Mouse (Mus musculus) cerebellum, postnatal 25 days (tissue): ENCODE results near the gene Pdcd5.
A peak's percentile ranks its signal among the peaks of the same experiment; 100 is the strongest.

Experiments used
- DNase-seq, 2 experiments: peaks; one replicate each; pipeline ENCODE4 v3.0.0; 2021; ENCODE audit warnings: mixed read lengths in 2 of 2

Pdcd5 gene

DNA sequence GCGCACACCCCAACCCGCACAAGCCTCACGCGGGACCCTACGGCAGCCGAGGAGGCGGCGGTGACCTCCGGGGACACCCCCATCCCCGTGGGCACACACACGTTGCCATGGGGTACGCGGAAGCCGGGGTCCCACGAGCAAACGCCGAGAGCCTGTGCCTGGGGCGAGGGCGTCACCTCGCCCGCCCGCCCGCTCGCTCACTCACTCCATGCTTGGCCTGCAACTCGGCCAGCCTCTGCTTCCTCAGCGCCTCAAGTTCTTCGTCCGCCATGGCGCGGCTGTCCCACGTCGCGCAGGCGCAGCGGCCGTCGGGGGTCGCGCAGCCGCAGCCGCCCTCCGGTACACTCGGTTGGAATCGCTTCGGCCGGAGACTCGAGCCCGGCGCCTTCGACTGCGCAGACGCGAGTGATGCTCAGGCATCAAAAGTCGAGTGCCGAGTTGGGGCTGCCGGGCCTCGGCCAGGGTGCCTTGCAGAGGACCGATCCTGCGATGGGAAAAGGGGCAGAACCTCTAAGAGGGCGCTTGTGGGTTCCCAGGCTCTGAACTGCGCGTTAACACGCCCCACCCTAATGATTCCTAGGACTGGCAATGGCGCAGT lies at the start of gene Pdcd5:
Pdcd5 (minus strand) TSS at position 421 of the 598 bp plus-strand sequence.
- peak; percentile 98 for DNase-seq

DNA sequence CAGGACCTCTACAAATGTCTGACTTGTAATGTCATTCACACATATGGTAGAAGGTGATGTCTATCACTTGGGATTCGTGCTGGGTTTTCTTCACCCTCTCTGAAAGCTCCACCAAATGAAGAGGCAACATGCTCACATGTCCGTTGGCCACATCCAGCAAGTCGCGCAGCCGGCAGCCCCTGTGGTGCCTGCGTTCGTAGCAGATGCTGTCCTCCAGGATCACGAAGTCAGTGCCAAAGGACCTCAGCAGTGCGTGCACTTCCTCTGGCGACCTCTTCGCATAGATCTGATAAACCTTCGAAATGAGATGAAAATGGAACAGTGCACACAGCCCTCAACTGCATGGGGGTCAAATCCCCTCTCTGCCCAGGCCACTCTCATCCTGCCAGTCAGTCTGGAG lies 45.3 kb upstream of the Pdcd5 start:
- DNase-seq: no peak

DNA sequence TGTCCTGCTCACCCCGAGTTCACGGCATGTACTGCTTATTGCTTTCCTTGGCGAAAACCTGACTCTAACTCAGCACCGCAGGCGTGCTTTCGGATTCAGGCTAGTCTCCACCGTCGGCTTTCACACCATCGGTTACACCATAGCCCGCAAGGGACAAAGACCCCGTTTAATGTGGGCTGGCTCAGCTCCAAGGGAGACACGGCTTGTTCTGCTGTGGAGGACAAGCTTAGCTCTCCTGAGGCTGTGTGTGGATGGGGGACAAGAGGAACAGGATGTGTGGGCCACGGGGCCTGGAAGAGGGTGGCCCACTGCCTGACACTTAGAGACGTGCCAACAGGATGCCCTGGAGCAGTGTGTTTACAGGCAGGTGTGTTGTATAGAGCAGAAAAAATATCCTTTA lies 44.8 kb upstream of the Pdcd5 start:
- peak in 1 of 2 experiments; percentile 13 for DNase-seq

DNA sequence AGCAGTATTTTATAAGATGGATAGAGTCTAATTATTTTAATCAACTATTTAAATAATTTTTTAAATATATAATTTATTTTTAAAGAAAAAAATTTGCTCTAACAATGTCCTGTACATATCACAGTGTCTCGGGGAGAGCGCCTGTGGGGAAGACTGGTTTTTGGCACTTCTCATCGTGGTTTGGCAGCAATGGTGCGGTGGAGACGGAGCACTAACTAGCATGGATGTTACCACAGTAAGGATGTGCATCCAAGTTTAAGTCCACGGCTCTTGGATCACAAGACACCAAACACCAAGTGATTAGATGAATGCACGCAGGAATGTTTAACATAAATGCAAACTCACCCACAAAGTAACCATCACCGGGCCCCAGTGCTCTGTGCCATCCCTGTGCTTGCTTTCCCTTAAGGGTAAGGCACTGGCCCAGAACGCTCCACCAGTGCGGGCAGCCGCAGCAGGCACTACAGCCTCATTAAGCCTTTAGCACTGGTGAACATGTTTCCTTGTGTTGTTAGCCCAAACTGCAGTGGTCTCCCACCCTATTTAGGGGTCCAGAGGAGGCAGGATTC lies 41.5 kb upstream of the Pdcd5 start:
- DNase-seq: no peak

DNA sequence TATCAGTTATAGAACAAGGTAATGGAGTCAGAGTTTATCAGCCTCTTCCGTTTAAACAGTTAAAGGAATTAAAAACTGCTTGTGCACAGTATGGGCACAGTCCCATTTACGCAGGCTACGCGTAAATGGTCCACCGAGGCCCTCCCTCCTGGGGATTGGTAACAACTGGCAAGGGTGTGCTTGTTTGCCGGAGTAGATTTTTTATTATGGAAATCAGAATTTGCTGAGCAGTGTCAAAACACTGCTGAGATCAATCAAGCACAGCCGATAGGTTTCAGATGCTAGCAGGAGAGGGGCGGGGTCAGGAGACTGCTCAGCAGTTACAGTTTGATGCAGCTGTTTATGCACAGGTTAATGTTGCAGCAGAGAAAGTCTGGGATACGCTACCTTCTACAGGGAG lies 41.0 kb upstream of the Pdcd5 start:
- DNase-seq: no peak

DNA sequence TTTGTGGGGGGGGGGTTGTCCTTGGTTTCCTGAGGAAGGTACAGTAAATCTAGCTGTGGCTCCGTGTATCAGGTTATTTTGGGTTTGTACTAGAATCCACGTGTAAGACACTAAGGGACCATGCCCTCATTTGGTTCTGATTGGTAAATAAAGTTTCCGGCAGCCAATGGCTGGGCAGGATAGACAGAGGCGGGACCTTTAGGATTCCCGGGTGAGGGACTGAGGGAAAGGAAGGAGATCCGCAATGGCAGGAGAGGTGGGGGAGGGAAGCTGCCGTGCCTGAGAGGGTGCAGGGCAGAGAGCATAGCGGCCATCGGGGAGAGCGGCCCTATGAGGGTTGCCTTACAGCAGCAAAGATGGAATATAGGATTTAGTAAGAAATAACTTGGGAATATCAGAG lies 39.9 kb upstream of the Pdcd5 start:
- peak in 1 of 2 experiments; percentile 34 for DNase-seq

DNA sequence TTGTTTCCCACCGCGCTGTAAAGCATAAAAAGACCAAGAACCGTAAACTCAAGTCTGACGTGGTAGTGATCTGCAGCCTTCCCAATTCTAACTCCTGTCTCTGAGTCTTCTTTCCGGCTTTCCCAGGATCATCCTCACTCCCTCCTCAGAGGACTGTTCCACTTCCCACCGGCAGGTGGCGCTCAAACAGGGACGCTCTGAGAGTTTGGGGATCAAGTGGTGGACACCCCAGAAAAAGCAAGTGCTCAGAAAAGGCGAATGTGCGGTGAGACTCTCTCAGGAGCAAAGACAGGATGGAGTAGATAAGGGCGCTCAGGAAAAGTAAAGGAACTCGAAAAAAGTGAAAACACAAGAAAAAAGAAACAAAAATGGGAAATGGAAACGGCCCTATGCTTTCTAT lies 39.4 kb upstream of the Pdcd5 start:
- peak; percentile 73 to 81 for DNase-seq

DNA sequence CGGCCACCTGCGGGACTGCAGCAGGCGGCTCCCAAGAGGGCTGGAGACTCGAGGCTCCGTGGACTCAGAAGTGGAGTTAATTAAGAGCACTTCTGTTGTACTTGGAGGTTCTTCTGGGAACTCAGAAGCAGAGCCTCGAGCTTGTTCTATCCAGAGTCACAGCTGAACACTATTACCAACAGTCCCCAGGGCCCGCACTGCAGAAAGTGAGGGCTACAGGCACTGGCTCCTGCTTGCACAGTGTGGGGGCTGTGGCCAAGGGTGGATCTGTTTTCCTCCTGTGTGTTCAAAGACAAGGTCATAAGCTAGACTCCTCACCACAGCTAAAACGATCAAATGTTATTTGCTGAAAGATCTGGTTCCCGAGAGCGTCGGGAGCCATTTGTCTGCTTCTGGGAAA lies 38.9 kb upstream of the Pdcd5 start:
- DNase-seq: no peak

DNA sequence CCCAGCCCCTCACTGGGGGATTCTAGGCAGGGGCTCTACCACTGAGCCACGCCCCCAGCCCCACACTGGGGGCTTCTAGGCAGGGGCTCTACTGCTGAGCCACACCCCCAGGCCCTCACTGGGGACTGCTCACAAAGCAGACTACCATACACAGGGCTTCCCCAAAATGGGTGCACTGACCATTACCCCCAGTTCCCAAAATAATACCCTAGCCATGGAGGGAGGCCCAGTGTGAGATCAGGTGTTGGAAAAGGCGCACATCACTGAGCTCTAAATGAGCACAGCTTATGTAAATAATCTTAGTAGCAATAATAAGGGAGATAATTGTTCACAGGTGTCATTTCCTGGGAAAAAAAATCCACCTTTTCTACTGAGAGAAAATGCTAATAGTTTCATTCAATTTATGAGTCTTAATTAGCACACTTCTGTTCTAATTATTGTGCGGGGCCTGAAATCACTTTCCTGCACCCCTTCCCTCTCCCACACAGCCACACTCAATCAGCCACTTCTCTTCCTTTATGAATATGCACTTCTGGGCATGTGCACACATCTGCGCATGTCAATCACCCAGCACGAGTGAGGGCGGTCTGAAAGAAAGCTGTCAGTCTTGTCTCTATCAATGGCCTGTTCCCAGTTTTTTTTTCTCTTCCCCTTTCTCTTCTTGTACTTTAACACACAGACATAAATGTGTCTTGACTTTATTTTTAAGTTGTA lies 36.2 kb upstream of the Pdcd5 start:
- no peak for DNase-seq

DNA sequence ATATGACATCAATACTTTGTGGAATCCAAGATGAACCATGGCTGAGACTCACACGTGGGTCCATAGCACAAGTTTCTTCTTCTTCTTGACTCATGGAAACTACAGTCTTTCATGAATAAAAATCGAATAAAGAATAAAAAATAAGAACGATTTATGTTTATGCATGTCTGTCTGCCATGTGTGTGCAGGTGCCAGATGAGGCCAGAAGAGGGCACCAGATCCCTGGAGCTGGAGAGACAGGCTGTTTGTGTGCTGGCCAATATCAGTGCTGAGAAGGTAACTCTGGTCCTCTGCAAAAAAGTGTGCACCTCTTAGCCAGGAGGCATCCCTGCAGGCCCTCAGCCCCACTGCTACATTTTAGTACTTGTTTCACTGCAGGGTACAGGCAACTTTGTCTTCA lies 34.2 kb upstream of the Pdcd5 start:
- no peak for DNase-seq

DNA sequence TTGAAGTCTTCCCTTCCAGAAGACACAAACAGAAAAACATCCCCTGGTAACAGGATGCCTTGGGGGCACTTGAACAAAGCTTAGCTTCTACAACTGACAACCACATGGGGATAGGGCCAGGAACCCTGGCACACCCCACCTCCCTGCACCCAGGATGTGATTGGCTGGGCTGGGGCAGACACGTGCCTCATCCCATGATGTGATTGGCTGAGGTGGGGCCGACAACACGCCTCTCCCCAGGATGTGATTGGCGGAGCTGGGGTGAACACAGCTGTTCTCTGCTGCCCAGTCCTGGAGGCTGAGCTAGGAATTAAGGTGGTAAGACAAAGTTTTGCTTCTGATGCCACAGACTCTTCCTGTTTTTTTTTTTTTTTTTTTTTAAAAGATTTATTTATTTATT lies 31.7 kb upstream of the Pdcd5 start:
- DNase-seq: no peak

DNA sequence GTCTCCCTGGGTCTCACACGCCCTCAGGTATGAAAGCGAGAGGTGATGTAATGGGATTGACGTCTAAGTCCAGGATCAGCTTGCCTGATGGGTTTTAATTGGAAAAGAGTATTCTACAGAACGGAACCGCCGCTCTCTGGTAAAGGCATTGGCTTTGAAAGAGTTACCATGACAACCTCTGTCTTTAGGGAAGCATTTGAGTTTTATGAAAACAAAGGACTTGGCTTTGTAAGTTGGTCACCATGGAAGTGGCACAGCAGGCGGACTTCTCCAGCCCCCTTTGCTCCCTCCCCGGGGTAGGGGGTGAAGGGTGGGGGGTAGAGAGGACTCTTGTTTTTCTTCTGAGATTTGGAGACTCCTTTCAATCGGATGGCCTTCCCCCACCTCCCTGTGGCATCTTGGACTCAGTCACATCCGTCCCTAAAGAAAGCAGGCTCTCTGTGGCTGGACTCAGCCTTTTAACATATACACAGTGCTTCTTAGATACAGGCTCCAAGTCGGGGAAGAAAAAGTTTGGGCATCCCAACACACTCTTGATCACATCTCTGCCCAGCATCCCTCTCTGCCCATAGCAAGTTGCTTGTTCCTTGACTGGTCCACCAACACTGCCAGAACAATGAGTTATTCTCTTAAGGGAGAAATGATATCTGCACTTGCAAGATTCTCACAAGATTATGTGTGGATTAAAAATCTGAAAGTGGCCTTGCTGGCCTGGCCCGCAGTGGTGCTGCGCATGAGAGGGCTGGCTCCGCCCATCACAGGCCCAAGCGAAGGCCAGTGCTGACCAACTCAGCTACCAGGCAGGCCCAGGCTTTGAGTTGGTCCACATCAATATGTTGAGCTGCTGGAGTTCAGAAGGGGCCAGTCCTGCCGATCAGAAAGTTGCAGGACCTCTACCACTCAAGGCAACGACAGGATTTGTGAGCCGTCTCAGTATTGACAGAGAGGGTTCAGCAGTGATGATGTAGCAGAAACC lies 21.0 kb upstream of the Pdcd5 start:
- DNase-seq: peak in 1 of 2 experiments; percentile 14

DNA sequence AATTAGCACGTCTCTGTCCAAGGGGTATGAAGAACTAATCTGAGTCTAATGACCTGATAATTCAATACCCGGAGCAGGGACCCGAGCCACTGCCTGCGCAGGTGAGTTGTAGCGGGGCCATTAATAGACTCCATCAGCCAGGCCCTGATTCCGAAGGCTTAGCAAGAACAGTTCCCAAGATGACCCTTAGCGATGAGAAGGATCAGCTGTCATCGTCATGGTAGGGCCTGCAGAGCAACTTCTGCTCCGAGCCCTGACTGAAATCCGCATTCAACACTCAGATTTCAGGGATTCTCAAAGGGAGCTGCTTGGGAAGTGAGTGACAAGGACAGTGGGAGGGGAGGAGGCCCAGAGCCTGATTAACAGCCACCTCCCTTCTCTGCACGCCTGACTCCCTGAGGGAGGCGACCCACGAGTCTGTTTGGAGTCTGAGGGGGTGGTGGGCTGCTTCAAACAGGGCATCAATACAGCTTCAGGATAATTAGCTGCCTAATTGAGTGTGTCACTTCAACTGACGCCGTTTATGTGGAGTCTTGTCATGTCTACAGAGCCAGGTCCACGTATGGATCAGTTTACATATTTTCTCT lies 16.6 kb upstream of the Pdcd5 start:
- DNase-seq: no peak

DNA sequence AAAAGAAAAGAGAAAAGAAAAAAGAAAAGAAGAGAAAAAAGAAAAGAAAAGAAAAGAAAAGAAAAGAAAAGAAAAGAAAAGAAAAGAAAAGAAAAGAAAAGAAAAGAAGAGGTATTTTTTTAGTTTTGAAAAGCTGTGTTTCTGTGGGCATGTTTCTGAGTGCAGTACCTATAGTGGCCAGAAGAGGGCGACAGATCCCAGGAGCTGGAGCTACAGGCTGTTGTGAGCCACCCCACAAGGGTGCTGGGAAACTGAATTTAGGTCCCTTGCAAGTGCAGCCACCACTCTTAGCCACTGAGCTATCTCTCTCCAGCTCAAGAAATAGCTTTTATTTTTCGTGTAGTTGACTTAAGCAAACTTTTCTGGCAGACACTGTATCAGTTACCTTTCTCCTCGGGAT lies 11.9 kb upstream of the Pdcd5 start:
- DNase-seq: peak in 1 of 2 experiments; percentile 35

DNA sequence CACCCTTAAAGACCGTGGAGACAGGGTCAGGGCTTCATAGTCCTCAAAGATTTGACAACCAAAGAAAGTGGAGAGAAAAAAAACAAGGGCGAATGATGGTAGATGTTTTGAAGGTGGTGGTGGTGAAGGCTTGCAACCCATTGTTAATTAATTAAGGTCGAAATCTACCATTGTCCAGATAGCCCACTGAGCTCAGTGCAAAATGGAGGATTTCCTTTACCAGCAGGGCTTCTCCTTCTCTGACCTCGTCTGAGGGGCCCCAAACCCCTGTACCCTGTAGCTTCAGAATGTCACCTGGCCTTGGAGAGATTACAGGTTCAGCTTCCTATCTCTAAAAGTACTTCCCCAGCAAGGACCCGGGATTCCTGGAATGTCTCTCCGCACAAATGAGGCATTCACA lies 10.5 kb upstream of the Pdcd5 start:
- no peak for DNase-seq

DNA sequence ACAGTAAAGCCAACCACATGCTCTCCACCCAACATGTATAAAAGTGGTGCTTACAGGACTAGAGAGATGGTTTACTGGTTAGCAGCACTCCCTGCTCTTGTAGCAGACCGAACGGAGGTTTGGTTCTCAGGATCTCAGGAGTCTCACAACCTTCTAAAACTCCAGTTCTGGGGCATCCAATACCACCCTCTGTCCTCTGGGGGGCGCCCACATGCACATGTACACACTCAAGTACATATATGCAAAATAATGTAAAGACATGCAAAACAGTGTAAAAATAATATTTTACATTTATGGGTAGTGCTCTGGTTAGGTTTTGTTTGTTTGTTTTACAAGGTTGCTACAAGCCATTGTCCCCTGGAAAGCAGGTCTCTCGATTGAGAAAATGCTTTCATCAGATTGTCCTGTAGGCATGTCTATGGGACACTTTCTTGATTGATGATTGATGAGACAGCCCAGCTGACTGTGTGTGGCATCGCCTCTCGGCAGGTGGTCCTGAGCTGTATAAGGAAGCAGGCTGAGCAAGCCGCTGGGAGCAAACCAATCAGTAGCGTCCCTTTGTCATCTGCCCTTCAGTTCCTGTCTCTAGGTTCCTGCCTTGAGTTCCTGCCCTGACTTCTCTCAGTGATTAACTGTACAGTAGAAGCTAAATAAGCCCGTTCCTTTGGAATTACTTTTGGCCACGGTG lies 4.4 kb upstream of the Pdcd5 start:
- DNase-seq: no peak

DNA sequence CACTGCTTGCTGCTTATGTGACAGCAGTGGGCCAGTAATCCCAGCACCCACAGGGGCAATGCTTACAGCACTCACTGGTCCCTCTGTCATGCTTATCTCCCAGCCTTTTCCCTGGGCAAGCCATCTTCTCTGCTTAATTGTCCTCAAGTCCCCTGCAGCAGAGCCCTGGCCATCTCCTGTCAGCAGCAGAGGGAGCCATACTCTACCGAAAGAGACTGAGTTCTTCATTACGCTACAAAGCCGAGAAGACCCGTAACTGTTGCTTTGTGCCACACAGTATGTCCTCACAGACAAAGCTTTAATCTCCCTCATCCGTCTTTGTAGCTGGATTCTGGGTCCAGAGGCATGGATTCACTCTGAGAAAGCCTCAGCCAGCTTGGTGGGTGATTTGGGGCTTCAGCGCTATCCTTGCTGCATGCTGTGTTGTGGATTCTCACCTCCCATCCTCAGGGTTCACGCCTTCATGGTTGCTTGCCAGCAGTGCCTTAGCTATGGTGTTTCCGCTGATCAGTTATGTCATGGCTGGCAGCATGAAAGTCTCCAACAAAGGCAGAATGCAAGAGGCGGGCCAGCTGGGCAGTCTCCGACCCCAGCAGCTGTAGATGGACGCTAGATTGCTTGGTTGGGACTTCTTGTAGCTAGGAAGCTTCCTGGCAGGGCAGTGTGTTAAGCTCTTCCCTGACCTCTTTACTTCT lies 3.5 kb upstream of the Pdcd5 start:
- DNase-seq: peak; percentile 25 to 29

DNA sequence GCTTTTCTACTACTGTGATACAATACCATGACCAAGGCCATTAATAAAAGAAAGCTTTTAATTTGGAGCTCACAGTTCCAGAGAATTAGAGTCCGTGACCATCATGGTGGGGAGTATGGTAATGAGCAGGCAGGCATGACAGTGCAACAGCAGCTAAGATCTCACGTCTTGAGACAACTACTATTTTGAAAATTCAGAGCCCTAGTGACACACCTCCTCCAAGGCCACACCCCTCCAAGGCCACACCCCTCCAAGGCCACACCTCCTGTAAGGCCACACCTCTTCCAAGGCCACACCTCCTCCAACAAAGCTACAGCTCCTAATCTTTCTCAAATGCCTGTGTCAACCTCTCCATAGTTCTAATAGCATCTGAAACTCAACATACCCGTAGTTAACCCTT lies 1.8 kb upstream of the Pdcd5 start:
- peak in 1 of 2 experiments; percentile 37 for DNase-seq

DNA sequence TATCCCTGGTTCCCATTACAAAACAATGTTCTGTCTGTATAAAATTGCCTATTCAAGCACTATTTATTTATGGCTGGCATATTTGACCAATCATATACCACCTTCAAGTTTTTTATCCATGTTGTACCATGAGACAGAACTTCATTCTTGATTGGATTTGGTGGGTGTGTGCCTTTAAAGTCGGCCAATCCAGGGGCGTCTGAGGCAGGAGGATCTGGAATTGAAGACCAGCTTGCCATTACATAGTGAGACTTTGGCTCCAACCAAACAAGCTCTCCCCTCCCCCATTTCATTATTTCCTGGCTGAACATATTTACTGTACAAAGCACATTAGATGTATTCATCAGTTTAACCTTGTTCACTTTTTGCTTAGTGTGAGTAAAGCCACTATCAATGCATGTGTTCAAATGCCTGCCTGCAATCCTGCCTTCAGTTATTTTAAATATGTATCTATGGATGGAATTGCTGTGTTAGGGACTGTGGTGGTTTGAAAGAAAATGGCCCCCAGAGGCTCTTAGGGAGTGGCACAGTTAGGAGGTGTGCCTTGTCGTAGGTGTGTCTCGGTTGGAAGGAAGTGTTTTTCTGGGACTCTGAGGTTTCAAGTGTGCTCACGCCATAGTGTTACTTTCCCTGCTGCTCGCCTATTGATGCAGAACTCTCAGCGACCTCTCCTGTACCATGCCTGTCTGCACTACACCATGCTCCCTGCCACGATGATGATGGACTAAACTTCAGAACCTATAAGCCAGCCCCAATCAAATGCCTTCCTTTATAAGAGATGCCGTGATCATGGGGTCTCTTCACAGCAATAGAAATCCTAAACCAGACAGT lies 1.1 kb upstream of the Pdcd5 start:
- no peak for DNase-seq

DNA sequence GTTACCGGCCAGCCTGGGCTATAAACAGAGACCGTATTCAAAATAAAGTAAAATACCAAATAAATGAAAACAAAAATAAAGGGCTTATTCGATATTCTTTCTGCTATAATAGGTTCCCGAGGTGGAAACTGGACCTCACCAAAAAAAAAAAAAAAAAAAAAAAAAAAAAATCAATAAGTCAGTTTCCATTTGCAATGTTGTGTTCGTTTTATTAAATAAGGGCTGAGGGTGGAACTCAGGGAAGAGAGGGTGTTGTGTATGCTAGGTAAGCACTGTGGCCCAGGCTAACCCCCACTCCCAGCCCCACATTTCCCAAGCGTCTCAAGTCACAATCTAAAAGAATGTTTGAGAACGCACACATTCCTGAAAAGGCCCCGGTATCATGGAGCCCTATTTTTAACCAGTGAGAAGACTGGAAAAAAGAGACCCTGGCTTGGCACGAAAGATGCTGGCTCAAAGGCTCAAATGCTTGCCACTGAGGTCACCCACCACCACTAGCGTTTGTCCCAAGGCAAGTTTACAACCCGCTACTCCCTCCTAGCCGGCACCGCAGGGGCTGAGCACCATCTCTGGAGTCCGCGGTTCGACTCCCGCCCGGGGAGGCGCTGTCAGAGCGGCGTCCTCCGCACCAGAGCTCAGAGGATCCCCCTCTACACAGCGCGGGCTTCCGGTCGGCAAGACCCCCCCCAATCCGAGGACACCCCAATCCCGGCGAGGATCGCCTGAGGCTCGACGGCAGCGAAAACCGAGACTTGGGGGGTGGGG lies 822 bp downstream of the Pdcd5 start:
- peak; percentile 34 to 44 for DNase-seq
